Mouse (Mus musculus): ENCODE measurements at regions not wholly inside any gene's neighbourhood (a gene's known extent, or its start where the extent isn't known, plus 50 kb on each side); places are given as distances from the start of the nearest gene placed in this dataset.

DNA sequence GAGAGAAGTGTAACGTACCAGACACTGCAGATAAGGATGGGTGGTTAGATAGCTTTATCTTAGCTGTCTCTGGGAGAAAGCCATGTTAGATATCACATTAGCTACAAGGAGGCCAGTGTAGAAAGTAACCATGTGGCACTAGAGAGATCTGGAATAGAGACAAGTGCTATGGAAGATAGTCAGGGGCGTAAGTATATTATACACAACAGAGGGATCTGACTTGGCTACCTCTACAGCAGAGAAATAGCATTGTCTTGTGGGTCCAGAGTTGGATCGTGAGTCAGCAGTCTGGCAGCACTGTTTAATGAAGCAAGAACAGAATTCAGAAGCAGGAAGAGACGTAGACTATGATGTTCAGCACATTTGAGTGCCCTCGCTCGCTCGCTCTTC, 130.4 kb upstream of the Fmo9 start:
- TF ChIP-seq GATA1 (IDR thresholded peaks at IDR 0.05; ENCODE audit: borderline replicate concordance, low read length) (no peak), FLI1 (IDR thresholded peaks at IDR 0.05; ENCODE audit: low read length) (no peak)

All from megakaryocyte, embryonic 14.5 days (primary cell).